ENCODE assay signal across 22 mouse cellular contexts in the genomic region with DNA sequence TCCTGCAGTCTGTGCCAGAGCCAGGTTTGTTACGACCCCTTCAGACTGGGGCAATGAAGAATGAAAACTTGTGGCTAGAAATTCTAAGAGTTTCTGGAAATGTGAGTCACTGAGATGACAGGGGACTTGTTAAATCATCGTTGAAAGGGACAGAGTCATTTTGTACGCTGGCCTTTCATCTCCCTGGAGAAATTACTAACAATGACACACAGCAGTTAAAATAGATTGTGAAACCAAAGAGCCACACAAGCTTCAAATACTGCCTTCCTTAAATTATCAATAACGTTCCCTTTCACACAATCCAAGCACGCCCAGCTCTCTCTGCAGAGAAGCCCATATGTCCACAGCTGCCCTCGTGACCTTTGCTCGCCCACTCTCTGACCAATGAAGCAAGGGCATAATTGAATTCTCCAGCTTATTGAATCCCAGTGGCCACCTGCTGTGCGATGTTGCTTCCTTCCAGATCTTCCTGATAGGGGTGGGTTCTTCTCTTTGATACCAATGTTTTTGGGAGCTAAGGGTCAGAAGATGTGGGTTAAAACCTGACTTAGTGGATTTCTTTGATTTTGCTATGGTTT. TPM values are rescaled to one million over a fixed set of nuclear protein-coding genes. Genes with fewer than 3 reads are reported as not detected.
DNase-seq lines count a peak whose midpoint lies in the region; ATAC-seq and TF ChIP-seq lines count a peak whose summit lies in the region.
"Had no signal": no experiment of that assay in that cellular context is flagged by ENCODE, and none has a peak within 500 bp of the region (broad histone marks: within the 10 kb centered on the region; RNA-seq: fewer than 3 reads in every experiment).

No protein-coding gene starts in this region.

- no peak for TF ChIP-seq POLR2A in thymus, adult 2 months (IDR thresholded peaks at IDR 0.05; ENCODE audit: control insufficient read depth, extremely low read depth, insufficient read depth, low read length, poor library complexity)

- H3K27ac ChIP-seq in hindbrain, embryonic 10.5 days: peak overlapping the region; percentile 62; the same call in 1 of the 2 replicates
- no peak overlapping the region for H3K27ac ChIP-seq in hindbrain, embryonic 16.5 days (ENCODE audit: low read depth, low read length)
- H3K27ac ChIP-seq in thymus, adult 2 months (ENCODE audit: control insufficient read depth, insufficient read depth, low read length): peak overlapping the region; percentile 88
- H3K27ac ChIP-seq in left cerebral cortex, adult 2 months: no peak overlapping the region
- H3K27ac ChIP-seq: embryonic facial prominence, embryonic 12.5 days; heart, adult 2 months; heart, embryonic 15.5 days; layer of hippocampus, adult 2 months; limb, embryonic 15.5 days; stomach, postnatal 0 days had no signal

- no peak overlapping the region for H3K9ac ChIP-seq in hindbrain, embryonic 16.5 days (ENCODE audit: low read depth, low read length)
- H3K9ac ChIP-seq: embryonic facial prominence, embryonic 12.5 days; heart, embryonic 15.5 days; hindbrain, embryonic 13.5 days; limb, embryonic 15.5 days had no signal

- no peak for TF ChIP-seq CTCF in thymus, adult 2 months (IDR thresholded peaks at IDR 0.05; ENCODE audit: borderline replicate concordance, control insufficient read depth, extremely low read depth, insufficient read depth, low read length, poor library complexity)
- TF ChIP-seq CTCF in left cerebral cortex, adult 2 months (IDR thresholded peaks at IDR 0.05): no peak

- no peak for ATAC-seq in hindbrain, embryonic 16.5 days

- H3K4me3 ChIP-seq in hindbrain, embryonic 10.5 days: no peak overlapping the region
- H3K4me3 ChIP-seq in hindbrain, embryonic 16.5 days (ENCODE audit: low read length): no peak overlapping the region
- H3K4me3 ChIP-seq in thymus, adult 2 months (ENCODE audit: control insufficient read depth, insufficient read depth, low read length): no peak overlapping the region
- no peak overlapping the region for H3K4me3 ChIP-seq in left cerebral cortex, adult 2 months
- H3K4me3 ChIP-seq: embryonic facial prominence, embryonic 12.5 days; heart, adult 2 months; heart, embryonic 15.5 days; hindbrain, embryonic 13.5 days; layer of hippocampus, adult 2 months; limb, embryonic 15.5 days had no signal

- H3K27me3 ChIP-seq in hindbrain, embryonic 10.5 days (ENCODE audit: insufficient read depth, poor library complexity, severe bottlenecking): no peaks in the 10 kb centered on the region
- H3K27me3 ChIP-seq in hindbrain, embryonic 16.5 days (replicated peaks; ENCODE audit: control insufficient read depth, insufficient read depth, low read length): no peaks in the 10 kb centered on the region
- no peaks in the 10 kb centered on the region for H3K27me3 ChIP-seq in thymus, adult 2 months (ENCODE audit: control insufficient read depth, insufficient read depth, low read length)
- H3K27me3 ChIP-seq: embryonic facial prominence, embryonic 12.5 days; heart, embryonic 15.5 days; hindbrain, embryonic 13.5 days; limb, embryonic 15.5 days had no signal

- peaks cover 44% of the 10 kb centered on the region for H3K4me1 ChIP-seq in hindbrain, embryonic 10.5 days (replicated peaks)
- no peaks in the 10 kb centered on the region for H3K4me1 ChIP-seq in hindbrain, embryonic 16.5 days (ENCODE audit: control insufficient read depth, insufficient read depth, low read depth, low read length)
- peaks cover 49% of the 10 kb centered on the region for H3K4me1 ChIP-seq in thymus, adult 2 months (replicated peaks; ENCODE audit: control insufficient read depth, insufficient read depth, low read length)
- H3K4me1 ChIP-seq: embryonic facial prominence, embryonic 12.5 days; heart, embryonic 15.5 days; limb, embryonic 15.5 days had no signal

- intact Hi-C loops in left cerebral cortex, adult 2 months (cut with DNase I): no loop called here

- no peak overlapping the region for H3K4me2 ChIP-seq in hindbrain, embryonic 16.5 days (ENCODE audit: low read length)
- H3K4me2 ChIP-seq: embryonic facial prominence, embryonic 12.5 days; heart, embryonic 15.5 days; hindbrain, embryonic 13.5 days; limb, embryonic 15.5 days had no signal

- DNase-seq in hindbrain, embryonic 10.5 days (ENCODE audit: low spot score): peak; percentile 62
- no peak for DNase-seq in thymus, adult 2 months
- no peak for DNase-seq in thymus, postnatal 0 days (ENCODE audit: low spot score)
- peak; percentile 58 for DNase-seq in embryo, embryonic 11 days
- DNase-seq in retina, postnatal 1 day: peak; percentile 46
- no peak for DNase-seq in T-cell, adult 2 months (ENCODE audit: low spot score)
- DNase-seq in left cerebral cortex, adult 2 months (ENCODE audit: extremely low spot score in 1 of 2, low spot score in 2 of 2): no peak
- DNase-seq: cerebellum, postnatal 25 days; heart, adult 2 months; kidney, adult 11 months; kidney, postnatal 10 days; lung, adult 18-20 months; right cerebral cortex, postnatal 25 days; thymus, postnatal 25 days had no signal

- H3K9me3 ChIP-seq in hindbrain, embryonic 10.5 days: no peaks in the 10 kb centered on the region
- no peaks in the 10 kb centered on the region for H3K9me3 ChIP-seq in hindbrain, embryonic 16.5 days (ENCODE audit: control insufficient read depth, low read length)
- H3K9me3 ChIP-seq: embryonic facial prominence, embryonic 12.5 days; G1E; heart, embryonic 15.5 days; hindbrain, embryonic 13.5 days; limb, embryonic 15.5 days had no signal

- H3K36me3 ChIP-seq in hindbrain, embryonic 10.5 days: no peaks in the 10 kb centered on the region
- H3K36me3 ChIP-seq in hindbrain, embryonic 16.5 days (ENCODE audit: control insufficient read depth, insufficient read depth, low read length): no peaks in the 10 kb centered on the region
- no peaks in the 10 kb centered on the region for H3K36me3 ChIP-seq in thymus, adult 2 months (ENCODE audit: control insufficient read depth, insufficient read depth, low read length)
- H3K36me3 ChIP-seq: embryonic facial prominence, embryonic 12.5 days; G1E; heart, embryonic 15.5 days; hindbrain, embryonic 13.5 days; limb, embryonic 15.5 days had no signal

- 19% methylated on average over 8 of the region's 8 CpGs for WGBS in hindbrain, embryonic 10.5 days
- WGBS in hindbrain, embryonic 16.5 days: 24% methylated on average over 8 of the region's 8 CpGs
- 82% methylated on average over 8 of the region's 8 CpGs for WGBS in thymus, adult 2 months

RNA-seq across cellular contexts. Expression of a gene that starts 5.6 kb away (rescaled TPM):
- polyA plus RNA-seq in hindbrain, embryonic 10.5 days (2016; fragmentation: Nextera tagmentation; extraction: Ambion mirVana): 0.07 and 0.17 TPM in 2 replicates
- polyA plus RNA-seq in hindbrain, embryonic 16.5 days (2015; fragmentation: Nextera tagmentation; extraction: Ambion mirVana): 0.11 and 0.14 TPM in 2 replicates
- not detected in 2 replicates for polyA plus RNA-seq in thymus, adult 2 months (2012; rRNA removed)
- polyA plus RNA-seq in thymus, postnatal 0 days (2015; fragmentation: Nextera tagmentation; extraction: Ambion mirVana): 0.24 and 0.42 TPM in 2 replicates
- total RNA-seq in left cerebral cortex, adult 2 months (2021): 1 to 10 TPM in 1 of 2 experiments, under 1 TPM in 1; 0.18 to 1.3 TPM
- polyA plus RNA-seq: G1E; heart, adult 2 months had no signal

Comparison
In these comparisons a context has a peak if more than half of its experiments do, and no peak if none do; other contexts are left out.
1. H3K27ac ChIP-seq: peak in hindbrain, embryonic 10.5 days (single experiment) and thymus, adult 2 months (single experiment); none in hindbrain, embryonic 16.5 days (single experiment) and left cerebral cortex, adult 2 months (single experiment).
2. DNase-seq: peak in hindbrain, embryonic 10.5 days (single experiment), embryo, embryonic 11 days (single experiment) and retina, postnatal 1 day (single experiment); none in thymus, adult 2 months (single experiment), thymus, postnatal 0 days (single experiment), T-cell, adult 2 months (single experiment) and left cerebral cortex, adult 2 months (0 of 2).